12 mouse cellular contexts compared by ENCODE assay signal in genomic region chr11:102025354-102025753, GRCm38 (mm10). TPM values are rescaled to one million over a fixed set of nuclear protein-coding genes. Genes with fewer than 3 reads are reported as not detected.
A peak's percentile ranks its signal among the peaks of the same experiment; 100 is the strongest.
DNase-seq lines count a peak whose midpoint lies in the region; ATAC-seq and TF ChIP-seq lines count a peak whose summit lies in the region.
"Had no signal": no experiment of that assay in that cellular context is flagged by ENCODE, and none has a peak within 500 bp of the region (broad histone marks: within the 10 kb centered on the region; RNA-seq: fewer than 3 reads in every experiment).

No protein-coding gene starts in this region.

- no peaks in the 10 kb centered on the region for H3K9me3 ChIP-seq in kidney, postnatal 0 days (replicated peaks; ENCODE audit: low read length)
- H3K9me3 ChIP-seq in hindbrain, embryonic 12.5 days (replicated peaks): no peaks in the 10 kb centered on the region
- H3K9me3 ChIP-seq in neural tube, embryonic 12.5 days: no peaks in the 10 kb centered on the region

- no peak overlapping the region for H3K9ac ChIP-seq in kidney, postnatal 0 days (ENCODE audit: low read depth, low read length)
- peak overlapping the region; percentile 45; the same call in 1 of the 2 replicates for H3K9ac ChIP-seq in hindbrain, embryonic 12.5 days
- peak overlapping the region; percentile 88 for H3K9ac ChIP-seq in neural tube, embryonic 12.5 days

- H3K36me3 ChIP-seq in kidney, postnatal 0 days (ENCODE audit: insufficient read depth, low read length): no peaks in the 10 kb centered on the region
- peaks cover 13% of the 10 kb centered on the region; the same call in 1 of the 2 replicates for H3K36me3 ChIP-seq in hindbrain, embryonic 12.5 days
- peaks cover 20% of the 10 kb centered on the region for H3K36me3 ChIP-seq in neural tube, embryonic 12.5 days

- H3K27ac ChIP-seq in kidney, postnatal 0 days: no peak overlapping the region
- no peak overlapping the region for H3K27ac ChIP-seq in hindbrain, embryonic 12.5 days
- H3K27ac ChIP-seq in neural tube, embryonic 12.5 days: no peak overlapping the region

- H3K4me3 ChIP-seq in kidney, postnatal 0 days (replicated peaks; ENCODE audit: low read depth, low read length): no peak overlapping the region
- H3K4me3 ChIP-seq in hindbrain, embryonic 12.5 days: peak overlapping the region; percentile 68
- H3K4me3 ChIP-seq in neural tube, embryonic 12.5 days: peak overlapping the region; percentile 70; the same call in 1 of the 2 replicates

- no peaks in the 10 kb centered on the region for H3K27me3 ChIP-seq in kidney, postnatal 0 days (ENCODE audit: insufficient read depth, low read length)
- H3K27me3 ChIP-seq in hindbrain, embryonic 12.5 days: peaks cover 4% of the 10 kb centered on the region; the same call in 1 of the 2 replicates
- 0 out of 2 replicates have a peak, but pooled peaks cover 4% of the 10 kb centered on the region for H3K27me3 ChIP-seq in neural tube, embryonic 12.5 days (replicated peaks)

- no peak for ATAC-seq in kidney, postnatal 0 days (replicated peaks; ENCODE audit: low FRiP score, low read depth)
- no peak for ATAC-seq in hindbrain, embryonic 12.5 days (ENCODE audit: low FRiP score)
- ATAC-seq in neural tube, embryonic 12.5 days (ENCODE audit: low FRiP score, low read depth): no peak
- no peak for ATAC-seq in megakaryocyte-erythroid progenitor cell, adult 5-6 weeks (replicated peaks; ENCODE audit: low FRiP score, low TSS enrichment, poor library complexity, severe bottlenecking)

- 41% methylated on average over 7 of the region's 7 CpGs for WGBS in kidney, postnatal 0 days
- 30% methylated on average over 7 of the region's 7 CpGs for WGBS in hindbrain, embryonic 12.5 days
- WGBS in neural tube, embryonic 12.5 days: 34% methylated on average over 7 of the region's 7 CpGs

- H3K4me1 ChIP-seq in kidney, postnatal 0 days (replicated peaks; ENCODE audit: insufficient read depth, low read length): 0 out of 2 replicates have a peak, but pooled peaks cover 4% of the 10 kb centered on the region
- peaks cover 36% of the 10 kb centered on the region for H3K4me1 ChIP-seq in hindbrain, embryonic 12.5 days
- H3K4me1 ChIP-seq in neural tube, embryonic 12.5 days: peaks cover 47% of the 10 kb centered on the region

- DNase-seq in adrenal gland, adult (ENCODE audit: inconsistent age in 2 of 2, low spot score in 1 of 2): peak; percentile 39 to 58
- no peak for DNase-seq in adrenal gland, postnatal 14 days
- DNase-seq in kidney, postnatal 0 days (ENCODE audit: low spot score): no peak
- DNase-seq in kidney, postnatal 14 days: no peak
- DNase-seq in thymus, adult 18-20 months: no peak

- 0 out of 2 replicates have a peak overlapping the region, but pooled peaks have one; percentile 9 for H3K4me2 ChIP-seq in kidney, postnatal 0 days (ENCODE audit: low read length)
- peak overlapping the region; percentile 83 for H3K4me2 ChIP-seq in hindbrain, embryonic 12.5 days (replicated peaks)
- H3K4me2 ChIP-seq in neural tube, embryonic 12.5 days (replicated peaks): peak overlapping the region; percentile 83

- no peak for TF ChIP-seq CTCF in kidney, postnatal 0 days (IDR thresholded peaks at IDR 0.05; ENCODE audit: low read depth)

RNA-seq across cellular contexts. Expression of gene Mpp3, which starts 2.9 kb away (rescaled TPM):
- total RNA-seq in adrenal gland, postnatal 14 days (2021): 9.0 and 14.8 TPM in 2 replicates
- polyA plus RNA-seq in kidney, postnatal 0 days (2015; fragmentation: Nextera tagmentation; extraction: Ambion mirVana): 3.5 and 4.2 TPM in 2 replicates
- polyA plus RNA-seq in hindbrain, embryonic 12.5 days (2016; fragmentation: Nextera tagmentation; extraction: Ambion mirVana): 35.6 and 36.2 TPM in 2 replicates
- polyA plus RNA-seq in neural tube, embryonic 12.5 days (2016; fragmentation: Nextera tagmentation; extraction: Ambion mirVana): 45.2 and 47.2 TPM in 2 replicates
- not detected in 2 replicates for total RNA-seq in megakaryocyte-erythroid progenitor cell, adult 5-6 weeks (2014; fragmentation: Nextera tagmentation)
- not detected in 2 replicates for total RNA-seq in megakaryocyte-erythroid progenitor cell, adult 5-6 weeks (2017)
- total RNA-seq: megakaryocyte, adult 5-6 weeks had no signal

RNA-seq across cellular contexts. Expression of gene Cd300lg, which starts 16.0 kb away (rescaled TPM):
- total RNA-seq in adrenal gland, postnatal 14 days (2021): 50.5 and 61.4 TPM in 2 replicates
- 2.8 and 2.9 TPM in 2 replicates for polyA plus RNA-seq in kidney, postnatal 0 days (2015; fragmentation: Nextera tagmentation; extraction: Ambion mirVana)
- polyA plus RNA-seq in hindbrain, embryonic 12.5 days (2016; fragmentation: Nextera tagmentation; extraction: Ambion mirVana): 0.12 and 0.43 TPM in 2 replicates
- polyA plus RNA-seq in neural tube, embryonic 12.5 days (2016; fragmentation: Nextera tagmentation; extraction: Ambion mirVana): 0.46 and 0.49 TPM in 2 replicates
- not detected in 2 replicates for total RNA-seq in megakaryocyte-erythroid progenitor cell, adult 5-6 weeks (2014; fragmentation: Nextera tagmentation)
- total RNA-seq in megakaryocyte-erythroid progenitor cell, adult 5-6 weeks (2017): 1.8 TPM in 1 of 2 replicates, not detected in the other
- total RNA-seq: hematopoietic stem cell, adult 5-6 weeks; left cerebral cortex, postnatal 14 days had no signal

RNA-seq across cellular contexts. Expression of gene Dusp3, which starts 38.5 kb away (rescaled TPM):
- total RNA-seq in adrenal gland, postnatal 14 days (2021): 100 and 103 TPM in 2 replicates
- polyA plus RNA-seq in kidney, postnatal 0 days (2015; fragmentation: Nextera tagmentation; extraction: Ambion mirVana): 51.7 and 57.9 TPM in 2 replicates
- polyA plus RNA-seq in hindbrain, embryonic 12.5 days (2016; fragmentation: Nextera tagmentation; extraction: Ambion mirVana): 11.4 and 12.9 TPM in 2 replicates
- polyA plus RNA-seq in neural tube, embryonic 12.5 days (2016; fragmentation: Nextera tagmentation; extraction: Ambion mirVana): 13.0 and 15.6 TPM in 2 replicates
- 0.28 and 0.96 TPM in 2 replicates for total RNA-seq in megakaryocyte-erythroid progenitor cell, adult 5-6 weeks (2014; fragmentation: Nextera tagmentation)
- 0.70 and 1.3 TPM in 2 replicates for total RNA-seq in megakaryocyte-erythroid progenitor cell, adult 5-6 weeks (2017)

RNA-seq across cellular contexts. Expression of gene Cfap97d1, which starts 41.3 kb away (rescaled TPM):
- total RNA-seq in adrenal gland, postnatal 14 days (2021): not detected in 2 replicates
- not detected in 2 replicates for polyA plus RNA-seq in kidney, postnatal 0 days (2015; fragmentation: Nextera tagmentation; extraction: Ambion mirVana)
- polyA plus RNA-seq in hindbrain, embryonic 12.5 days (2016; fragmentation: Nextera tagmentation; extraction: Ambion mirVana): not detected in 2 replicates
- not detected in 2 replicates for polyA plus RNA-seq in neural tube, embryonic 12.5 days (2016; fragmentation: Nextera tagmentation; extraction: Ambion mirVana)
- not detected in 2 replicates for total RNA-seq in megakaryocyte-erythroid progenitor cell, adult 5-6 weeks (2014; fragmentation: Nextera tagmentation)
- total RNA-seq in megakaryocyte-erythroid progenitor cell, adult 5-6 weeks (2017): not detected in 2 replicates
- total RNA-seq: hematopoietic stem cell, adult 5-6 weeks; left cerebral cortex, postnatal 14 days; megakaryocyte, adult 5-6 weeks had no signal
- polyA plus RNA-seq: small intestine, adult 2 months had no signal

RNA-seq across cellular contexts. Expression of gene Sost, which starts 58.5 kb away (rescaled TPM):
- total RNA-seq in adrenal gland, postnatal 14 days (2021): 1.6 TPM in 1 of 2 replicates, not detected in the other
- 1.6 and 1.8 TPM in 2 replicates for polyA plus RNA-seq in kidney, postnatal 0 days (2015; fragmentation: Nextera tagmentation; extraction: Ambion mirVana)
- 0.46 and 0.79 TPM in 2 replicates for polyA plus RNA-seq in hindbrain, embryonic 12.5 days (2016; fragmentation: Nextera tagmentation; extraction: Ambion mirVana)
- 0.20 and 0.22 TPM in 2 replicates for polyA plus RNA-seq in neural tube, embryonic 12.5 days (2016; fragmentation: Nextera tagmentation; extraction: Ambion mirVana)
- total RNA-seq in megakaryocyte-erythroid progenitor cell, adult 5-6 weeks (2014; fragmentation: Nextera tagmentation): not detected in 2 replicates
- total RNA-seq in megakaryocyte-erythroid progenitor cell, adult 5-6 weeks (2017): not detected in 2 replicates
- total RNA-seq: hematopoietic stem cell, adult 5-6 weeks; left cerebral cortex, postnatal 14 days; megakaryocyte, adult 5-6 weeks had no signal
- polyA plus RNA-seq: small intestine, adult 2 months had no signal

Comparison
In these comparisons a context has a peak if more than half of its experiments do, and no peak if none do; other contexts are left out.
1. DNase-seq: peak in adrenal gland, adult (2 of 2); none in adrenal gland, postnatal 14 days (single experiment), kidney, postnatal 0 days (single experiment), kidney, postnatal 14 days (single experiment) and thymus, adult 18-20 months (0 of 2).
2. H3K4me2 ChIP-seq: peak in every context shown above with its lines; median percentile 83 in hindbrain, embryonic 12.5 days; 83 in neural tube, embryonic 12.5 days; 9 in kidney, postnatal 0 days.